In the genomic region with DNA sequence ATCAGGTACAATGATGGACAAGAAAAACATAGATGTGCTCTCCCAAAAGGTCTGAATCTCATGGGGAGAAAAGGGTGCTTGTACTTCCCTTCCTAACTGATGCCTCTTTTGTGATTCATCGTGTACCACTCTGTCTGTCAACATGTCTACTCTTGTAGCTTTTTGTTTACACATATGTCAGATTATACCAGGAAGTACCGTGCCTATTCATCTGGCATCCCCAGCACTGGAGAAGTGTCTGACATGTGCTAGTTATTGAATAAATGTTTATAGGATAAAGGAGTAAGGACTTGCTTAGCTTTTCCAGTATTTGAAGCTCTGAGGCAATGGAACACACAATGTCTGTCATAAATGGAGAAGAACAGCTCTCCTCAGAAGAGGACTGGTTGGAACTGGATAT, we compare ENCODE assay signal across 18 mouse cellular contexts.
"Had no signal": no experiment of that assay in that cellular context is flagged by ENCODE, and none has a peak within 500 bp of the region (broad histone marks: within the 10 kb centered on the region; RNA-seq: fewer than 3 reads in every experiment).

No protein-coding gene starts in this region.

- ATAC-seq: midbrain, embryonic 16.5 days had no signal

- H3K27ac ChIP-seq: midbrain, embryonic 10.5 days; midbrain, embryonic 12.5 days; neural tube, embryonic 13.5 days; neural tube, embryonic 15.5 days had no signal

- H3K4me3 ChIP-seq: midbrain, embryonic 10.5 days; midbrain, embryonic 12.5 days; myocyte; neural tube, embryonic 13.5 days; neural tube, embryonic 15.5 days had no signal

- H3K4me2 ChIP-seq: lung, embryonic 14.5 days; midbrain, embryonic 12.5 days; neural tube, embryonic 13.5 days; neural tube, embryonic 15.5 days had no signal

- DNase-seq: lung, embryonic 14.5 days; lung, postnatal 10 days; lung, postnatal 4 days; midbrain, embryonic 14.5 days; retina, postnatal 1 day; right cerebral cortex, adult 18-20 months; right cerebral cortex, postnatal 25 days; right cerebral cortex, postnatal 4 days; spleen, adult 18-20 months; thymus, adult 18-20 months; thymus, postnatal 14 days; thymus, postnatal 36 days had no signal

- H3K9me3 ChIP-seq: midbrain, embryonic 10.5 days; midbrain, embryonic 12.5 days; neural tube, embryonic 13.5 days; neural tube, embryonic 15.5 days had no signal

- H3K9ac ChIP-seq: lung, embryonic 14.5 days; midbrain, embryonic 12.5 days; neural tube, embryonic 13.5 days; neural tube, embryonic 15.5 days had no signal

- H3K27me3 ChIP-seq: midbrain, embryonic 12.5 days; neural tube, embryonic 13.5 days; neural tube, embryonic 15.5 days had no signal

- H3K4me1 ChIP-seq: midbrain, embryonic 10.5 days; midbrain, embryonic 12.5 days; neural tube, embryonic 13.5 days; neural tube, embryonic 15.5 days had no signal

- H3K36me3 ChIP-seq: midbrain, embryonic 10.5 days; midbrain, embryonic 12.5 days; neural tube, embryonic 13.5 days; neural tube, embryonic 15.5 days had no signal
